Mouse (Mus musculus) mouse embryonic stem cell (cell line): ENCODE data around the gene Cdh1.

ENCODE experiments used
- in situ Hi-C, 2 experiments: fragments of 300-500 bp; cut with MboI; formaldehyde crosslinking; loops; 1 replicate in 1 of 2; 3 replicates in 1 of 2; pipeline ENCODE4 v1.14.3; 2019 to 2020; ENCODE audit warnings: low sequenced_read_pairs in 2 of 2, low pct_unique_long_range_greater_than_20kb in 1 of 2, mixed read lengths in 1 of 2; ENCODE audit not compliant: unreplicated experiment in 1 of 2

Cdh1 gene

DNA sequence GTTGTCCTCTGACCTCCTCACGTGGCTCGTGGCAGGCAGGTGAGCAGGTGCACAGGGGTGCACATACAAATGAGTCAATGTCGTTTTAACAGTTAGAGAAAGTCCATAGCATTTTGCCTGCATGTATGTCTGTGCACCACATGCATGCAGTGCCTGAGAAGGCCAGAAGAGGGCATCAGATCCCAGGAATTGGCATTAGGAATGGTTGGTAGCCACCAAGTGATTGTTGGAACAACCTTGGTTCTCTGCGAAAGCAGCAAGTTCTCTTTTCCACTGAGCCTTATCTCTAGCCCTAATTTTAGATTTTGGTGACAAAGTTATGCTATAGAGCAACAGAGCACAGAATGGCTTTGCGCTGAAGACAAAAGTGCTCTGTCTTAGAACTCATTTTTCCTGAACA lies 96.4 kb downstream of the Cdh1 start:
- in situ Hi-C loops: loop anchor here (5.0 to 10.0 kb wide), 2 partner anchors 185 to 188 kb away; no protein-coding TSS in a partner anchor

DNA sequence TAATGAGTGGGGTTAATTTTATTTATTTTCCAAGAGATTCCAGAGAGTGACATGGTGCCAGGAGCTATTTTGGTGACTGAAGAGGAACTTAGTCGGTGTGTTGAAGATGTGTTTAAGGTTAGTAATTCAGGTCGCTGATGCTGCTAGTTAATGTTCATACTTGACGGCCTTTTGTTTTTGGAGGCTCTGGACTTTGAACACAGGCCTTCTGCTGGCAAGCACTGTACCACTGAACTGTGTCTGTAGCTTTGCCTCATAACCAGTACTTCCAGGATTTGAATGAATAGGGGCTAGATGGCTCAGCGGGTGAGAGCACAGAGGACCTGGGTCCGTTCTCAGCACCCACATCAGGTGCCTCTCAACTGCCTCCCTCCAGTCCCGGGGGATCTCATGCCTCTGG lies 97.0 kb downstream of the Cdh1 start:
- in situ Hi-C loops: loop anchor here (25.0 kb wide), 1 partner anchor 312 kb away; no protein-coding TSS in a partner anchor

DNA sequence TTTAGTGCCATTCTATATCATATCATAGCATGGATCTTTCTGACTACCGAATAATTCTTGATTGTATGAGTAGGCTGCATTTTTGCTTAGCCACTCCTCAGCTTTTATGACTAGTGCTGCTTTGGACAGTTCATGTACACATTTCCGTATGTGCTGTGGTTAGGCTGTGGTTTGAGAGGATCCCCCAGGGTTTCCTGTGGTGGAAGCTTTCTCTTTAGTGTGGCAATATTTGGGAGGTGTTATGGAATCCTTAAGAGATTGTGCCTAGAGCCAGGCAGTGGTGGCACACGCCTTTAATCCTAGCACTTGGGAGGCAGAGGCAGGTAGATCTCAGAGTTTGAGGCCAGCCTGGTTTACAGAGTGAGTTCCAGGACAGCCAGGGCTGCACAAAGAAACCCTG lies 98.2 kb downstream of the Cdh1 start:
- in situ Hi-C loops: loop anchor here (25.0 kb wide), 1 partner anchor 311 kb away; no protein-coding TSS in a partner anchor

GRCm38 (mm10) chr8:106704199-106704900 lies 101.2 kb downstream of the Cdh1 start:
- in situ Hi-C loops: loop anchor here (25.0 kb wide), 1 partner anchor 308 kb away; no protein-coding TSS in a partner anchor

DNA sequence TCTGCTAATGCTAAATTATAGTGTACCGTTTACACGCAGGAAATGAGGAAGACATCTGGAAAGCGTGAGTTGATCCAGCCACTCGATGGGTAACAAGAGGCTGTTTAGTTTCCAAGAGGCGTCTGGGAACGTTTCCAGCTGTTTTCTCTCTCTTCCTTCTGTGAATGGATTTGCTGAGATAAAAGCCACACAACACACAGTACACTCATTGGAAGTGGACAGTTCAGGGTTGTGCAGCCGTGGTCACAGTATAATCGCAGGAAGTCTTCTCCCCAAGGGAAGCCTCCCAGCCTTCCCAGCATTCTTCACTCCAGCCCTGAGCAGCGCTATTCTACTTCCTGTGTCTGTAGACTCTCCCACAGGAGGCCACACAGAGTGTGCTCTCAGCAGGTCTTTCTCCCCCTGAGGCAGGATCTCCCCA lies 101.8 kb downstream of the Cdh1 start:
- in situ Hi-C loops: loop anchor here (25.0 kb wide), 1 partner anchor 307 kb away; no protein-coding TSS in a partner anchor

GRCm38 (mm10) chr8:106706194-106706593 lies 103.0 kb downstream of the Cdh1 start:
- in situ Hi-C loops: loop anchor here (25.0 kb wide), 1 partner anchor 306 kb away; no protein-coding TSS in a partner anchor

DNA sequence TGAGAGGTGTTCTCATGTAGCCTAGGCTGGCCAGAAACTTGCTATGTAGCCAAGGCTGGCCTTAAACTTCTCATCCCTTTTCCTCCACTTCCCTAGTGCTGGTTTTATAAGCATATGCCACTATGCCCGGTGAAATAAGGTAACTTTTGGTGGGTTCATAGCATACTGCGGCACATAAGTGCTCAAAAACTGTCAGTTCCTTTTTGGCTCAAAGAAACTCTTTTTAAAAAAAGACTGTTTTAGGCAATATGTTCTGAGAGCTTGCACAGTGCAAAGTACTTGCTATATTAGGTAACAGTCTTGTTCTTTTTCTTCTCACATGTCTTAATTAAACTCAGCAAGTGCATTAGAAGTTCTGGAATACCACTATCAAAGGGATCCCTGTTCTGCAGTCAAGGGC lies 106.9 kb downstream of the Cdh1 start:
- in situ Hi-C loops: loop anchor here (25.0 kb wide), 1 partner anchor 302 kb away; no protein-coding TSS in a partner anchor

- in situ Hi-C loops: loop anchor here (25.0 kb wide), 1 partner anchor 300 kb away; no protein-coding TSS in a partner anchor
Observed at GRCm38 (mm10) chr8:106712487-106712886, 109.3 kb downstream of the Cdh1 start.

DNA sequence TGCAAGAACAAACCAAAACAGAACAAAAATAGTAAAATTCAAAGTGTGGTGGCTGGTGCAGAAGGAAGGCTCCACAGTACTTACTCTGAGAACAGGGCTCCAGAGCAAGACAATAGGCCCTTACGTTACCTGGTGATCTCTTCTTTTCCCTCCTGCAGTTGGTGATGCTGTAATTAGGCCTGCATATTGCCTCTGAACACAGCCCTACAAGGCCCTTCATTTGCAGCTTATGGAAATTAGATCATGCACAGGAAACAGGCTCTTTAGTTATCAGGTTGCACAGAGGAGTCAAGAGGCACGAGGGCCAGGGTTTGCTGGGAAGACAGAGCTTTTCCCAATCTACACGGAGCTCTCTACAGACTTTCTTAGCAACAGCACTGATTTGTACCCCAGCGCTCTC lies 111.1 kb downstream of the Cdh1 start:
- in situ Hi-C loops: loop anchor here (25.0 kb wide), 1 partner anchor 298 kb away; no protein-coding TSS in a partner anchor

- in situ Hi-C loops: loop anchor here (25.0 kb wide), 1 partner anchor 294 kb away; no protein-coding TSS in a partner anchor
Observed at GRCm38 (mm10) chr8:106718091-106718500, 114.9 kb downstream of the Cdh1 start.
